Mouse (Mus musculus): ENCODE measurements around the gene Tshz2. TPM values are rescaled to one million over a fixed set of nuclear protein-coding genes. Genes with fewer than 3 reads are reported as not detected.

Gene Tshz2
- polyA plus RNA-seq, 1 experiment from 2014 or later, result 3.4 TPM

DNA sequence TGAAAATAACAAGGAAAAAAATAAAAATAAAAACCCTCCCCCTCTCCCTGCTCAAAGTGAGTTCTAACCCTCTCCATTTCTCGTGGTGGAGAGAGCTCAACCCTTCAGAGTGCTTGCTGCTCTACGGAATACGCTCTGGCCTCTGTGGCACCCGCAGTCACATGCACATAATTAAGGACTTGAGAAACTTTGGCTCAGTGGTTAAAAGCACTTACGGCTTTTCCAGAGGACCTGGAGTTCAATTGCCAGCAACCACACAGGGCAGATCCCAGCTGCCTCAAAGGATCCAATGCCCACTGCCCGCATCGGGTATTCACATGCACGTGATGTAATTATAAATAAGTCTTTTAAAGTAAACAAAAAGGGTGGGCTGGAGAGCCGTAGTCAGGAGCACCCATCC, 473.2 kb downstream of the Tshz2 start:
- WGBS, result 40% methylated on average over 9 of the region's 9 CpGs
- Histone ChIP-seq H3K9me3 (ENCODE audit: low read length) (no peaks in the 10 kb centered on the region), H3K4me1 (ENCODE audit: insufficient read depth, low read depth, low read length) (no peaks in the 10 kb centered on the region), H3K27me3 (replicated peaks; ENCODE audit: insufficient read depth, low read length) (no peaks in the 10 kb centered on the region), H3K9ac (replicated peaks; ENCODE audit: low read depth) (no peak overlapping the region), H3K36me3 (ENCODE audit: insufficient read depth, low read length) (peaks cover 20% of the 10 kb centered on the region), H3K27ac (ENCODE audit: low read length) (no peak overlapping the region), H3K4me2 (replicated peaks; ENCODE audit: low read depth, low read length) (no peak overlapping the region), H3K4me3 (ENCODE audit: low read depth, low read length) (no peak overlapping the region)
- ATAC-seq (peak; percentile 51), DNase-seq (ENCODE audit: low spot score) (peak; percentile 43)
- TF ChIP-seq CTCF (IDR thresholded peaks at IDR 0.05) (no peak), EP300 (IDR thresholded peaks at IDR 0.05) (no peak)

DNA sequence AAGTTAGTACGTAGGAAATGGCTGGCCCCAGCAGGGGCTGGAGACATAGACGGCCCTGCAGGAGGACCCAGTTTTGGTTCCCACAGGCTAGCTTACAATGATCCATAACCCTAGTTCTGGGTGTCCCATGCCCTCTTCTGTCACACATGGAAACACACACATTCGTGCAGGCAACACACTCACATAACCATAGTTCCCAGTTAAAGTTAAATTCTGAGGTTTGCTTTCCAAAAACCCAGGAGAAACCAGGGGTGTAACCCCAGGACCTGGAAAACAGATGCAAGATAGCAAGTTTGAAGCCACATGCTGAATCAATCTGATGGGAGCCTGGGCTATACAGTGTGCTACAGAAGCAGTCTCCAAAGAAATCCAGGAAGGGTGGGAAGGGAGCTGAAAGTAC, 475.0 kb downstream of the Tshz2 start:
- Histone ChIP-seq H3K9me3 (ENCODE audit: low read length) (no peaks in the 10 kb centered on the region), H3K4me2 (replicated peaks; ENCODE audit: low read depth, low read length) (no peak overlapping the region), H3K36me3 (ENCODE audit: insufficient read depth, low read length) (peaks cover 25% of the 10 kb centered on the region), H3K9ac (replicated peaks; ENCODE audit: low read depth) (no peak overlapping the region), H3K27me3 (replicated peaks; ENCODE audit: insufficient read depth, low read length) (no peaks in the 10 kb centered on the region), H3K4me1 (ENCODE audit: insufficient read depth, low read depth, low read length) (no peaks in the 10 kb centered on the region), H3K4me3 (ENCODE audit: low read depth, low read length) (no peak overlapping the region), H3K27ac (ENCODE audit: low read length) (no peak overlapping the region)
- ATAC-seq, result no peak
- 83% methylated on average over 3 of the region's 3 CpGs for WGBS
- no peak for TF ChIP-seq EP300 (IDR thresholded peaks at IDR 0.05)
- TF ChIP-seq CTCF (IDR thresholded peaks at IDR 0.05), result no peak
- no peak for DNase-seq (ENCODE audit: low spot score)

DNA sequence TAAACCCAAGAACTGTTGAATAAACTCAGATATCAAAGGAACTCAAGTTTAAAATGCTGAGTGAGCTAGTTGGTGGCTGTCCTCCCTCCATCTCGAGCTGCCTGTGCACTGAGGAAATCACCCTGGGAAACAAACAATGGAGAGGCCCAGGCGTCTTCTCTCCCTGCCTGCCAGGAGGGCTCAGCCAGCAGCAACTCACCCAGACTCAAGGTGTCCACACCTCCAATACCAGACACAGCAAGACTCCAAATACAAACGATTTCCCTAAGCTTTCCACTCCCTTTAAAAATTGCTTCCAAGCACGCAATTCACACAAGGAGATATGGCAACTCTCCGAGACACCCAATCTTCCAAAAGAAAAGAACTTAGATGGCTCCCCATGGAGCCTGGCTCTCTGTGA, 476.7 kb downstream of the Tshz2 start:
- TF ChIP-seq EP300 (IDR thresholded peaks at IDR 0.05) (no peak), CTCF (IDR thresholded peaks at IDR 0.05) (no peak)
- peaks cover 31% of the 10 kb centered on the region for H3K36me3 ChIP-seq (ENCODE audit: insufficient read depth, low read length)
- H3K9me3 ChIP-seq (ENCODE audit: low read length), result no peaks in the 10 kb centered on the region
- H3K27ac ChIP-seq (ENCODE audit: low read length), result no peak overlapping the region
- no peaks in the 10 kb centered on the region for H3K4me1 ChIP-seq (ENCODE audit: insufficient read depth, low read depth, low read length)
- no peak overlapping the region for H3K9ac ChIP-seq (replicated peaks; ENCODE audit: low read depth)
- no peaks in the 10 kb centered on the region for H3K27me3 ChIP-seq (replicated peaks; ENCODE audit: insufficient read depth, low read length)
- no peak overlapping the region for H3K4me2 ChIP-seq (replicated peaks; ENCODE audit: low read depth, low read length)
- no peak for ATAC-seq
- H3K4me3 ChIP-seq (ENCODE audit: low read depth, low read length), result no peak overlapping the region
- 49% methylated on average over 5 of the region's 5 CpGs for WGBS
- no peak for DNase-seq (ENCODE audit: low spot score)

DNA sequence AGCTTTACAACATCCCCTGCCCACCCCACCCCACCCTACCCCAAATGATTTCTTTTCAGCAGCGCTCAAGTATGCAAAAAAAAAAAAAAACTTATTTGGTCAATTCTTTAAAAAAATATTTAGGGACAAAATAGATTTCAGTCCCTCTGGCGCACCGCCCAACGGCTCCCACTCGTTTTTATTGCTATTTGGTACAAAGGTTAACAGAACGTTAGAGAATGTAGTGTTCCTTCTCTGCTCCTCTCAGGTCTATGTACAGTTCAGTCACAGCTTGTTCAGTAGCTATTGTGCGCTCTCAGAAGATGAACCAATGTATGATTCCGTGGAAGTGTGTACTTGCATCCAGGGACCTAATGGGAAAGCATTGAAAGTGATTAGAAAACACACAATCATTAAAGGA, 477.5 kb downstream of the Tshz2 start:
- H3K36me3 ChIP-seq (ENCODE audit: insufficient read depth, low read length), result peaks cover 38% of the 10 kb centered on the region
- ATAC-seq (no peak), DNase-seq (ENCODE audit: low spot score) (no peak)
- H3K4me1 ChIP-seq (ENCODE audit: insufficient read depth, low read depth, low read length), result no peaks in the 10 kb centered on the region
- no peak overlapping the region for H3K4me2 ChIP-seq (replicated peaks; ENCODE audit: low read depth, low read length)
- no peak overlapping the region for H3K4me3 ChIP-seq (ENCODE audit: low read depth, low read length)
- H3K9ac ChIP-seq (replicated peaks; ENCODE audit: low read depth), result no peak overlapping the region
- no peak overlapping the region for H3K27ac ChIP-seq (ENCODE audit: low read length)
- no peak for TF ChIP-seq EP300 (IDR thresholded peaks at IDR 0.05)
- no peak for TF ChIP-seq CTCF (IDR thresholded peaks at IDR 0.05)
- no peaks in the 10 kb centered on the region for H3K27me3 ChIP-seq (replicated peaks; ENCODE audit: insufficient read depth, low read length)
- no peaks in the 10 kb centered on the region for H3K9me3 ChIP-seq (ENCODE audit: low read length)
- 73% methylated on average over 8 of the region's 8 CpGs for WGBS

DNA sequence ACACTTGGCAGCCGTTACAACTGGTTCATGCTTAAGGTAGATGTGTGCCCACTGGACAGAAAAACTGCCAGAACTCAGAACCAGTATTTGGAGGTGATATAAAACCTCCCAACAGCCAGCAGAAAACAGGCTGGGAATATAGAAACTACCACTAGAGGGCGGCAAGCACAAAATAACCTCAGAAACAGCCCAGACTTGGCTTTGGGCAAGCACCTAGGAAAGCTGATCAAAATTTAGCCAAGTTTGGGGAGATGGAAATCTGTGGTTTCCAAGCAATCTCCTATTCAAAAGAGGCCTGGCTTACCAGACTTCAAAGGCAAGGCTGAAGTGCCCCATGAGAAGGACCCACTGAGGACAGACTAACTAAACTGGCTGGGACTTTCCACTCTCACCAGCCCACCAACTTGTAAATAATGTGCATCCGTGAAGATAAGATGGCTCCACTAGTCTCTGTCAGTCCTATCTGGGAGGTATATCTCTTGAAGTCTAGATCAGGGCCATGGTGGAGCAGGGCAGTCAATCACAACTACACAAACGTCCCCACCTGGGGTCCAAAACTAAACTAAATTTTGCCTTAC, 484.0 kb downstream of the Tshz2 start:
- Histone ChIP-seq H3K9ac (replicated peaks; ENCODE audit: low read depth) (no peak overlapping the region), H3K36me3 (ENCODE audit: insufficient read depth, low read length) (peaks cover 39% of the 10 kb centered on the region), H3K27ac (ENCODE audit: low read length) (no peak overlapping the region), H3K4me2 (replicated peaks; ENCODE audit: low read depth, low read length) (no peak overlapping the region), H3K4me1 (ENCODE audit: insufficient read depth, low read depth, low read length) (no peaks in the 10 kb centered on the region; the same call in 1 of the 2 replicates), H3K27me3 (replicated peaks; ENCODE audit: insufficient read depth, low read length) (no peaks in the 10 kb centered on the region), H3K9me3 (ENCODE audit: low read length) (no peaks in the 10 kb centered on the region), H3K4me3 (ENCODE audit: low read depth, low read length) (no peak overlapping the region)
- ATAC-seq (peak; percentile 57; the same call in 1 of the 2 replicates), DNase-seq (ENCODE audit: low spot score) (peak; percentile 78)
- peak; percentile 89 for TF ChIP-seq CTCF (IDR thresholded peaks at IDR 0.05)
- TF ChIP-seq EP300 (IDR thresholded peaks at IDR 0.05), result peak; percentile 36; the same call in 1 of the 2 replicates
- WGBS, result 33% methylated on average over 4 of the region's 4 CpGs

DNA sequence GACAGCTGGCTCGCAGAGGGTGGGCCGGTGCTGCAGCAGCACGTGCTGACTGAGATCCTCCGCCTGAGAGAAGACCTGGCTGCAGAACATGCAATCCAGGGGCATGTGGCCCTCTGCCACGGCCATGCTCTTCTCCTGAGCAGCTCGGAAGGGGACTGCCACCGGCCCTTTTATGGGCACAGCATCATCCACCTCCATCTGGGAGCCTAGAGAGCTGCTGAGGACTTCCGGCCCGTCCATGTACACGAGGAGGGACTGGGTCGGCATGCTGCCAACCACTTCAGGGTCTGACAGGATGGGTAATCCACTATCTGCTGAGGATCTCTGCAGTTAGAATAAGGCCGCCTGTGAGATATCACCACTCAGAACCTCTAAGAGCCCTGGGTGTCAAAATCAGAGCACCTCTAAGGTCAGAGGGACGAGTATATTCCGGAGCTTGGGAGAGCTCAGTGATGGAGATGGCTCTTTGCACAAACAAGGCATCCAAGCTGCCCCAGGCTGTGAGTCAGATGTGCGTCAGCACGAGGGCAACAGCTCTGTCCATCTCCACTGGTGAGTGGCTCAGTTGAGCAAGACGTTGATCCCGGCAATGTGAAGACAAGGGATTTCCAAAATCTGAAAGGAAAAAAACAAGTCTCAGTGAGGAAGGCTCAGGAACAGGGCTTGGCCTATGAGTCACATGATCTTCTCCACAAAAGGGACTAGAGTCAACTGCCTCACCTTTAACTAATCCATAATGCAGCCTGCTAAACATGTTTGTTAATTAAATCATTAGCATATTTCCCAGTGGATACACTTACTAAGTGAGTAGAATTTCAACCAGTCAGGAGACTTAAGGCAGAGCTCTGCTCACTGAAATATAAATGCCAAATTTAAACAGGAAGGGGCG, 487.6 kb downstream of the Tshz2 start:
- no peak overlapping the region for H3K27ac ChIP-seq (ENCODE audit: low read length)
- ATAC-seq, result peak; percentile 24; the same call in 1 of the 2 replicates
- H3K36me3 ChIP-seq (ENCODE audit: insufficient read depth, low read length), result peaks cover 25% of the 10 kb centered on the region

More for the DNA sequence above, 487.6 kb downstream of the Tshz2 start:
- H3K4me3 ChIP-seq (ENCODE audit: low read depth, low read length), result no peak overlapping the region
- no peaks in the 10 kb centered on the region for H3K9me3 ChIP-seq (ENCODE audit: low read length)
- TF ChIP-seq CTCF (IDR thresholded peaks at IDR 0.05) (no peak), EP300 (IDR thresholded peaks at IDR 0.05) (no peak)
- H3K9ac ChIP-seq (replicated peaks; ENCODE audit: low read depth), result no peak overlapping the region
- H3K27me3 ChIP-seq (replicated peaks; ENCODE audit: insufficient read depth, low read length), result no peaks in the 10 kb centered on the region
- H3K4me2 ChIP-seq (replicated peaks; ENCODE audit: low read depth, low read length), result no peak overlapping the region
- H3K4me1 ChIP-seq (ENCODE audit: insufficient read depth, low read depth, low read length), result no peaks in the 10 kb centered on the region; the same call in 1 of the 2 replicates
- 76% methylated on average over 19 of the region's 19 CpGs for WGBS
- no peak for DNase-seq (ENCODE audit: low spot score)

Other genes with a start within 250 kb of the Tshz2 start
- gene Gm11011, start 45.3 kb upstream of the Tshz2 start, polyA plus RNA-seq (2015; fragmentation: Nextera tagmentation; extraction: Ambion mirVana), result not detected in 2 replicates

Data from lung, postnatal 0 days (tissue).